Mouse (Mus musculus) bone marrow macrophage, adult 2 months (primary cell): ENCODE measurements at regions not wholly inside any gene's neighbourhood (a gene's known extent, or its start where the extent isn't known, plus 50 kb on each side); places are given as distances from the start of the nearest gene placed in this dataset.

ENCODE experiments used
- CTCF ChIP-seq: IDR thresholded peaks from 2 replicates; pipeline ENCODE4 v1.5.1; 2012; ENCODE audit warnings: low read depth, mild to moderate bottlenecking, low read length, moderate library complexity
- POLR2A ChIP-seq: IDR thresholded peaks from 2 replicates; pipeline ENCODE4 v1.6.1; 2012; ENCODE audit warnings: mild to moderate bottlenecking, low read depth, low read length, borderline replicate concordance

DNA sequence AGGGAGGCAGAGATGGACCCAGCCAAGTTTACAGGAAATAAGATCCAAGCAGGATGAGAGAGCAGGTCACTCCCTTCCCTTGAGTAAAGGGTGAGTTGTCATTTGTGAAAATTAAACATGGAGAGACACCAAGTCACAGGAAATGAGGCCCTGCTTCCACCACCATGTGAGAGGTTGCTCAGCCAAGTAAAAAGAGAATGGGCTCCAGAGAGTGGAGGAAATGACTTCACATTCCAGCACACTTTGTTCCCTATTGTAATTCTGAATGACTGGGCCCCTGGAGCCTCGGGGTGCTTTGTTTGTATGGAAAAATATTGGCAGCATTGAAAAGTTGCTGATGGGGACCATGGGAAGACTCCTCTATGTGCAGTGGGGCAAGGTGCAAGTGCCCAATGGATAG is 129.9 kb upstream of the Rab11fip2 start:
- TF ChIP-seq CTCF (no peak), POLR2A (no peak)
